Mouse (Mus musculus): ENCODE data around the gene Gm45618.

- no peak for TF ChIP-seq POLR2A (IDR thresholded peaks at IDR 0.05; ENCODE audit: low read depth, low read length)
- TF ChIP-seq CTCF (IDR thresholded peaks at IDR 0.05; ENCODE audit: extremely low read depth, insufficient read depth, insufficient read length, insufficient replicate concordance): no peak
Measured at GRCm38 (mm10) chr7:142148633-142149032, 28.1 kb upstream of the Gm45618 start.
